Mouse (Mus musculus): Measurements from ENCODE around the gene Plekhh3. TPM values are rescaled to one million over a fixed set of nuclear protein-coding genes. Genes with fewer than 3 reads are reported as not detected.

The Plekhh3 gene
- polyA plus RNA-seq, 3 experiments from 2014 or later, result not detected

DNA sequence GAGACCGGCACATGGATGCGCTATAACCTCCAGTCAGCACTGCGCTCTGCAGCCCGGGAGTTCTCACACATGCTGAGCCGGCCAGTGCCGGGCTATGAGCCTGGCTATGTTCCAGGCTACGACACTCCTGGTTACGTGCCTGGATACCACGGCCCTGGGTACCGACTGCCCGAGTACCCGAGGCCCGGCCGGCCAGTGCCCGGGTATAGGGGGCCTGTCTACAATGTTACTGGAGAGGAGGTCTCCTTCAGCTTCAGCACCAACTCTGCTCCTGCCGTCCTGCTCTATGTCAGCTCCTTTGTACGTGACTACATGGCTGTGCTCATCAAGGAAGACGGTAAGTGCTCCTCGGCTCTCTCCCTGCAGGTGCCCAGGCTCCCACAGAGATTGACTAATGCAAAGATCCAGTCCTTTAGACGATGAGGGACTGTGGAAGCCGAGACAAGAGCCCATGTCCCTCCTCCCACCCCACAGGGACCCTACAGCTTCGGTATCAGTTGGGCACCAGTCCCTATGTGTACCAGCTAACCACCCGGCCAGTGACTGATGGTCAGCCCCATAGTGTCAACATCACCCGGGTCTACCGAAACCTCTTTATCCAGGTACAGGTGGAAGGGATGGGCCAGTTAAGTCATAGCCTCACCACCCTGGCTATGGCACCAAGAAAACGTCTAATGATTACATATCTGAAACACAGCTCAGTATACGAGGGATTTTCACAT is 15.5 kb upstream of the Plekhh3 start:
- ATAC-seq, result no peak

DNA sequence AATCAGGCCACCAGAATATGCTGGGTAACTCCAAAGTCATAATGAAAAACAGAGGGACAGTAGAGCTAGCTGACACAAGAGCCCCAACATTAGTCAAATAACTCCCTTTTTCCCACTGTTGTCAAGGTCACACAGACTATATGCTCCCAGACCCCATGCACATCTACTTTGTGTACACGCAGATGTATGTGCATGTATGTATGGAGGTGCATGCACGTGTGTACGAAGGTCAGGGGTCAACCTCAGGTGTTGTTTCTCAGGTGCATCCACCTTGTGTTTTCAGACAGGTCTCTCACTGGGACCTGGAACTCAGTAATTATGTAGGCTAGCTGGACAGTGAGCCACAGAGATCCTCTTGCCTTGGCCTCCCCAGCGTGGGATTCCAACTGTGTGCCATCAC is 14.3 kb upstream of the Plekhh3 start:
- no peak for ATAC-seq

DNA sequence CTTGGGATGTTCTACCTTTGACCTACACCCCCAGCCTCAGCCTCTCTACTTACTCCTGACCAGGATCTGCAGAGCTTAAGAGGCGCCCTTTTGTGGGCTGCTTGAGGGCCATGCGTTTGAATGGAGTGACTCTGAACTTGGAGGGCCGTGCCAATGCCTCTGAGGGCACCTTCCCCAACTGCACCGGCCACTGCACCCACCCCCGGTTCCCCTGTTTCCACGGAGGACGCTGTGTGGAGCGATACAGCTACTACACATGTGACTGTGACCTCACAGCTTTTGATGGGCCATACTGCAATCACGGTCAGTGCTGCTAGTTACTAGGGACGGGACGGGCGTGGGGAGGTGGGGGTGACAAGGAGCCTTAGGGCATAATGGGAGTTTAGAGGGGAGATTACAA is 13.8 kb upstream of the Plekhh3 start:
- ATAC-seq, result no peak

DNA sequence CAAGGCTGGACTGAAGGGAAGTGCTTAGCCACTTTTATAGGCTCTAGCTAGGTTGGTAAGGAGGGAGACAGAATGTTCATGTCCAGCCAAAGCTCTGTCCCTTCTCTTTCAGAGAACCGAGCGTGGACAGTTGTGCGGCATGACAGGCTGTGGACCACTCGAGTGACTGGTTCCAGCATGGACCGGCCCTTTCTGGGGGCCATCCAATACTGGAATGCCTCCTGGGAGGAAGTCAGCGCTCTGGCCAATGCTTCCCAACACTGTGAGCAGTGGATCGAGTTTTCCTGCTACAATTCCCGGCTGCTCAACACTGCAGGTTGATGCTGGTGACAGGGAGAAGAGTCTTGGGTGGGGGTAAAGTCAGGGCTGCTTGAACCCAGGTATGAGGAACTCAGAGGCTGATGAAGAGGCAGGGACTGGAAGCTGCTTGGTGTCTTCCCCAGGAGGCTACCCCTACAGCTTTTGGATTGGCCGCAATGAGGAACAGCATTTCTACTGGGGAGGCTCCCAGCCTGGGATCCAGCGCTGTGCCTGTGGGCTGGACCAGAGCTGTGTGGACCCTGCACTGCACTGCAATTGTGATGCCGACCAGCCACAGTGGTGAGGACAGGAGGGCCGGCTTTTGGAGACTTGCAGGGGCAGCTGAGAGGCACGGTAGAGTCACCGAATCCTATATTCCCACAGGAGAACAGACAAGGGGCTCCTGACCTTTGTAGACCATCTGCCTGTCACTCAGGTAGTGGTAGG is 11.8 kb upstream of the Plekhh3 start:
- ATAC-seq, result no peak

DNA sequence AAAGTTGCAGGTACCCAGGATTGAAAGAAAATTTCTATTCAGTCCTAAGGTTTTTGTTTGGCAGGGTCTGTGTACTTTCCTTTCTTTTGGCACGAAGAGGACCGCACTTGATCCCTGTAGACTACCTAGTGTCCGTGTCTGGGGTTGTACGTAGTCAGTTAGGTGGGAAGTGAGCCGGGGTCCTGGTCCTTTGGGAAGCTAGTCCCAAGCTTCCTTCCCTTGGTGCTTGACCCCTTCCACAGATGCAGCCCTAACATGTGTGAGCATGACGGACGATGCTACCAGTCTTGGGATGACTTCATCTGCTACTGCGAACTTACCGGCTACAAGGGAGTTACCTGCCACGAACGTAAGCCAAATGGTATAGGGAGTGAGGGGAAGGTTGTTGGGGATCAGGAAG is 10.8 kb upstream of the Plekhh3 start:
- no peak for ATAC-seq

DNA sequence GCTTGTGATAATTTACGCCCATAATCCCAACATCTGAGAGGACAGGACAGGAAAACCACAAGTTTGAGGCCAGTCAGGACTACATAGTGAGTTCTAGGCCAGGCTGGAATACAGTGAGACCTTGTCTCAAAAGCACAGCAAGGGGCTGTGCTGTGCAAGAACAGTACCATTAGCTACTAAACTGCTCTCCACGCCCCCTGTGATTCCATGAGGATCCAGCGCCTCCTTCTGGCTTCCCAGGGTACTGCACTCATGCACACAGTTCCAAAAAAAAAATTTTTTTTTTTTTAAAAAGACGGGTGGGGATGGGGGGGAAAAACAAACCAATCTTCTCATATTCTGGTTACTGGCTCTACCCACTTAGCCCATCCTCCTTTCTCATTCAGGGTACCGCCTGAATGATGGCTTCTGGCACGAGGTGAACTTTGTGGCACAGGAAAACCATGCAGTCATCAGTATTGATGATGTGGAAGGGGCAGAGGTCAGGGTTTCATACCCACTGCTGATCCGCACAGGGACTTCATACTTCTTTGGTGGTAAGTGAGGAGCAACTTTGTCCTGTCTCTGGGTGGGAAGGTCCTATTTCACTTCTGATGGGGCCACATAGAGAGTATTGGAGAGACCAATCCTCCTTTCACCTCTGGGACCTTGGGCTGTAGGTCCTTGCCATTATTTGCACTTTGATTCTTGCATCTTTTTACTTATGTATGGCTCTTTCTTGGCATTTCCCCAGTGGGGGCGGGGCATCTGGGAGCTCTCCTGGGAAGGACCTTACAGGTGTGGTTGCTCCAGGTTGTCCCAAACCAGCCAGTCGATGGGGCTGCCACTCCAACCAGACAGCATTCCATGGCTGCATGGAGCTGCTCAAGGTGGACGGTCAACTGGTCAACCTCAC is 9.9 kb upstream of the Plekhh3 start:
- ATAC-seq, result no peak

DNA sequence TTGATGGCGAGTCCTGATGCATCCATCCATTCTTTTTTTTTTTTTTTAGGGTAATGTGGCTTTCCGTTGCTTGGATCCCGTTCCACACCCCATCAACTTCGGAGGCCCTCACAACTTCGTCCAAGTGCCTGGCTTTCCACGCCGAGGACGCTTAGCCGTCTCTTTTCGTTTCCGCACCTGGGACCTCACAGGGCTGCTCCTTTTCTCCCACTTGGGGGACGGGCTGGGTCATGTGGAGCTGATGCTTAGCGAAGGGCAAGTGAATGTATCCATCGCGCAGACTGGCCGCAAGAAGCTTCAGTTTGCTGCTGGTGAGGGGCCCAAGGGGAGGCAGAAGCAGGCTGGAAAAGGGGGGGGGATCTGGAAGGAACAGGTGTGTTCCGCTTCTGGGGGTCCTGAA is 9.1 kb upstream of the Plekhh3 start:
- ATAC-seq, result no peak

DNA sequence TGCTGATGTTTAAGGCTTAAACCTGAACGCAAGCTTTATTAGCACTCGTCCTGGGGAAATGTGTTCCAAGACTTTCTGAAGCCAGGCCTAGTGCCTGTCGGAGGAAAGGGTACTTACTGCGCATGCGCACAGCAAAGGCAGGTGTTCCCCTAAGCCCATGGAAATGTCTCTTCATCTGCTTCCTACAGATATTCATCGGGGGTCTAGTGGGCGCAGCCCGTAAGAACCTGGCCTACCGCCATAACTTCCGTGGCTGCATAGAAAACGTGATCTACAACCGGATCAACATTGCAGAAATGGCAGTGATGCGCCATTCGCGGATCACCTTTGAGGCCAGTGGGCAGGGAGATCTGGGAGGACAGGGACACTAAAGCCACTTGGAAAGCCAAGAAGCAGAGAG is 8.2 kb upstream of the Plekhh3 start:
- ATAC-seq, result no peak

DNA sequence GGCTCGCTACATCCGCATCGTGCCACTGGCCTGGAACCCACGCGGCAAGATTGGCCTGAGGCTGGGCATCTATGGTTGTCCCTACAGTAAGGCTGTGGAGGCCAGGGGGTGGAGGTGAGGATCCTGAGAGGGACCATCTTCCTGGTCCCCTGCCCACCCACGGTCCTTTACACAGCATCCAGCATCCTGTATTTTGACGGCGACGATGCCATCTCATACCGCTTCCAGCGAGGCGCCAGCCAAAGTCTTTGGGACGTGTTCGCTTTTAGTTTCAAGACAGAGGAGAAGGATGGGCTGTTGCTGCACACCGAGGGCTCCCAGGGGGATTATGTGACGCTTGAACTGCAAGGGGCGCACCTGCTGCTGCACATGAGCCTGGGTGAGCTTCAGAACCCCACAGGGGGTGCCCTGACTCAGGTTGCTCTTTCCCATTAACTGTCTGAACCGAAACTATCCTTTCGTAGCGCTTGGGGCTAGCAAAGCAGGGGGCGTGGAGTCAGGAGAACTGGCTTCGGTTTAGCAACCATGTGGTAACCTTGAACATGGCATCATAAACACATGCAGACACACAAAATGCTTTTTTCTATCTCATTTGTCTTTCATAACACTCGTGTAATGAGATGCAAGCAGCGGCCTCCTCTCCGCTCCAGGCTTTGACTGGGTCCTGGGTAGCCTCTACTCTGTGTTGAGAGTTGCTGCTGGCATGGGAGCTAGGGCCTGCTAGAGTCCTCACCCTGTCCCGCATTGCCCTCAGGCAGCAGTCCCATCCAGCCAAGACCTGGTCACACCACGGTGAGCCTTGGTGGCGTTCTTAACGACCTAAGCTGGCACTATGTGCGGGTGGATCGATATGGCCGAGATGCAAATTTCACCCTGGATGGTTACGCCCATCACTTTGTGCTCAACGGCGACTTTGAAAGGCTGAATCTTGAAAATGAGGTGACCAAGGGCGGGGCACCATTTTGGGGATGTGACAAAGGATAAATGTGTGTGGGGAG is 7.2 kb upstream of the Plekhh3 start:
- ATAC-seq, result no peak

DNA sequence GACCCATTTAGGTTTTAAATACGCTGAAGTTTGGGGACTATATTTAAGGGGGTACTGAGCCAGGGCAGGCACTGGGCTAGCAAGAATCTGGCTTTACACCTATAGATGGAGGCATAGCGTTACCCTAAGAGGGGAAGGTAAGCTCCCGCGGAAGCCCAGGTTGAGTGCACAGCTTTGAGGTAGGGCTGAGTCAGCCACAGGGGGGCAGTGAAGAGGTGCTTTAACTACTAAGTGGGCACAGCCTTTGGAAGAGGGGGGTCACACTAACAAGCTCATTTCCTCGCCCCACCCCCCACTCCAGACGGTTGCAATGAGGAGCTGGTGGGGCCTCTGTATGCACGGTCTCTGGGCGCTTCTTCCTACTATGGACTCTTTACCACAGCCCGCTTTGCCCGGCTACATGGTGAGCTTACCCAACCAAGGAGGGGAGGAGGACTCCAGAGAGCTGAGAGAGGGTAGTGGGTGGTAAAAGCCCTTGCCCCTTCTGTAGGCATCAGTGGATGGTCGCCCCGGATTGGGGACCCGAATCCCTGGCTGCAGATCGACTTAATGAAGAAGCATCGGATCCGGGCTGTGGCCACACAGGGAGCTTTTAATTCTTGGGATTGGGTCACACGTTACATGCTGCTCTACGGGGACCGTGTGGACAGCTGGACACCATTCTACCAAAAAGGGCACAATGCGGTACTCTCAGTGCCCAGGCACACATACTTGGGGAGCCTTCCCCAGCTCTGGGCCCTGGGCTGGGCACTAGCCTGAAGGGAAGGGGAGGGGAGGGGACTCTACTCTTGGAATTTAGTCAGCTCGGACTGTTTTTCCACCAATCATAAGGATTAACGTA is 6.0 kb upstream of the Plekhh3 start:
- ATAC-seq, result no peak

DNA sequence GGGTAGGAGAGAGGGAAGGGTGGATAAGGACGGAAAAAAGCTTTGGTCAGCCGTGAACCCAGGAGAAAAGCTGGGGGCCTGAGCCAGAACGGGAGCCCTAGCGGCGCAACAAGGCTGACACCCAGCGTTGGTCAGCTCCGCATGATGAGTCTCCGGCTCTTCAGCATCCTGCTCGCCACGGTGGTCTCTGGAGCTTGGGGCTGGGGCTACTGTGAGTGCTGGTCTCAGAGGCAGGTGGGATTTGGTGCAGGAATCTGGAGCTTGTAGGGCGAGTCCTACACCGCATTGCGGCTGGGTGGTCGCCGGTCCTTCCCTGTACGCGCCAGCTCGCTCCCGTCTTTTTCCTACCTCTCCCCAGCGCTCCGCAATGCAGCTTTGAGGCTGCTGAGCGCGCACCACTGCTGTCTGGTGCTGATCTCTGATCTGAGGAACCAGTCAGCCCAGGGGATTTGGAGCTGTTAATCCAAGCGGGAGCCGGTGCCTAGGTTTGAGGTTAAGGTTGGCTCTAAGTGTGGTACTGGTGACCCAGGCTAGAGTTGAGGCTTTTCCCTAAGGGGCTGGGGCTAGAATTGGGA is 5.1 kb upstream of the Plekhh3 start:
- no peak for ATAC-seq

DNA sequence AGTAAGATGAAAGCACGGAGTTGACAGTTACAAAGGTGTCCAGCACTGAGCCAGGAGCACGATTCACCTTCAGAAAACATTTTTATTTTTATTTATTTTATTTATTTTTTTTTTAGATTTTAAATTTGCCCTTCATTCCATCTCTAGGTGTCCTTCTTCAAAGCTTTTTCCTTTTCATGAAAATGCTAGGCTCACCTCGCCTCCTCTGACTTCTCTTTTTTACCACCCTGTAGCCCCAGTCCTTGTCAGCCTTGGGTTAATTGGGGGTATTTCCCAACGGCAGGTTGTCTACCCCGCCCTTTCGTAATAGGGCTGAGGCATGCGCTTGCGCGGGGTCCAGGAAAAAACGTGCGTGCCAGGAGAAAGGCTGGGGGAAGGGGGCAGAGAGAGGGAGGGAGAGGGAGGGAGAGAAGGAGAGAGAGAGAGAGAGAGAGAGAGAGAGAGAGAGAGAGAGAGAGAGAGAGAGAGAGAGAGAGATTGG is 4.5 kb upstream of the Plekhh3 start:
- ATAC-seq, result no peak

DNA sequence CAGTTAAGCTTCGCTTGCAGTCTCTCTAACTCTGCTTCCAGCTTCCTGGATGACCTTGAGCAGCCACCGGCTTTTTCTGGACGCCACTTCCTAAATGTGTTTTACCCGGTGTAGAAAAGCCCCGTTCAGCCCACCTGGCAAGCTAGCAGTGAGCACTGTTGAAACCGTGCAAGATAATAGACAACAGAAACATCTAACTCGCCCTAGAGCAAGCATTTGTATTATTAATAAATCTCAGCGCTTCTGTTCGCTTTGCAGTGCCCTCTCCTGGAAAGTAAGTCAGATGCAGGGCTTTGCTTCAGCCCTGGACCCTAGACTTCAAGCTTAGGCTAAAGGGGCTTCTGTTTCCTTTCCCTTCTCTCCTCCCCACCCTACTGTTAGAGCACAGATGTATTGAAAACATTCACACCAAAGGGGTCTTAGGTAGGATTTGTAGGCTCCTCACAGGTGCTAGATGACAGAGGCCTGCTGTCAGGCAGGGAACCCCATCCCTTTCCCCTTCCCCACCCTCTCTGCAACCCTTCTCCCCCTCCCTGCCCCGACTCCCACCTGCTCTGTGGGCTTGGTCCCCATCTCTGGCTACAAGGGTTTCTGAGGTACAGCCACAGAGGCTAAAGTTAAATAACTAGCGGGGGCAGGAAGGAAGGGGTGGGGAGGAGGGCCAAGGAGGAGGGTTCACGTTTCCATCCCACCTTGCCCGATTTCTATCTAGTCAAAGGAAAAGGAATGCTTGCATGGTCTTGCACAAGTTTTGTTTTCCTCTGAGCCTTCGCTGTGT is 3.9 kb upstream of the Plekhh3 start, which contains the start of gene Ccr10:
TSS of gene Ccr10 (minus strand) at position 593 of the 778 bp plus-strand sequence.
- ATAC-seq, result no peak

DNA sequence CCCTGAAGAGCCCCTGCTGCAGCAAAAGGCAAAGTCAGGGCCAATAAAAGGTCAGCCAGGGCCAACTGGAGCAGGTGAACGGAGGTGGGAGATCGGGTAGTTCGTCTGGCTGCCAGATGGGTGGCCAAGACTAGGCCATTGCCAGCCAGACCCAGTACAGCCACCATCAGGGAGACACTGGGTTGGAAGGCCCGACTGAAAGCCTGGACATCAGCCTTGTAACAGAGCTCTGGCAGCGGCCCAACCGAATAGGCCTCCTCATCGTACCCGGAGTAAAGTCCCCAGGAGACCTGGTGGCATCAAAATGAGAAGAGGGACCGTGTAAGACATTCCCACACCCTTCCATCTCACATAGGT is 3.2 kb upstream of the Plekhh3 start:
- ATAC-seq, result no peak

DNA sequence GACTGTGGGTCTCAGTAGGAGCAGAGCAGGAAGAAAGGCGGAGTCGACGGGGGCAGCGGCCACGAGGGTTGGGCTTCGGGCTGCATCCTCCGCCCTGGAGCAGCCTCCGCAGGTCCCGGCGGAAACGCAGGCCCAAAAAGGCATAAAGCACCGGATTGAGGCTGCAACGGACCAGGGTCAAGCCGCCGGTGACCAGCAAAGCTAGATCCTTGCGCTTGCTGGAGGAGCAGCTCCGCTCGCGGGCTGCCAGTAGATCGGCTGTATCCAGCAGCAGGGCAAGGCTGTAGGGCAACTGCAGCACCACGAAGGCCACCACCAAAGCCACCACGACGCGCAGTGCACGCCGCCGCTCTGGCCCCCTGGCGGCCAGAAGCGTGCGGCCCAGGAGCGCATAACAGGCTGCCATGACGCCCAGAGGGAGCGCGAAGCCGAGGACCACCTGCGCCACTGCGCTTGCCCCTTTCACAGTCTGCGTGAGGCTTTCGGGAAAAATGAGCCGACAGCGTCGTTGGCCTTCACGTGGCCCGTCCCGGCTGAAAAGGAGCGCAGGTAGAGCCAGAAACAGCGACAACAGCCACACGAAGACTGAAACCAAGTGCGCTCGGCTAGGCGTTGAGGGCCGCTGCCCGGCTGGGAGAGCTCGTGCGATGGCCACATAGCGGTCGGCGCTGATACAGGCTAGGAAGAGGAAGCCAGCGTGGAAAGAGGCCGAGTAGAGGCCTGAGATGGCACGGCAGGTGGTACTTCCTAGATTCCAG is 2.7 kb upstream of the Plekhh3 start:
- peak; percentile 84 for ATAC-seq

DNA sequence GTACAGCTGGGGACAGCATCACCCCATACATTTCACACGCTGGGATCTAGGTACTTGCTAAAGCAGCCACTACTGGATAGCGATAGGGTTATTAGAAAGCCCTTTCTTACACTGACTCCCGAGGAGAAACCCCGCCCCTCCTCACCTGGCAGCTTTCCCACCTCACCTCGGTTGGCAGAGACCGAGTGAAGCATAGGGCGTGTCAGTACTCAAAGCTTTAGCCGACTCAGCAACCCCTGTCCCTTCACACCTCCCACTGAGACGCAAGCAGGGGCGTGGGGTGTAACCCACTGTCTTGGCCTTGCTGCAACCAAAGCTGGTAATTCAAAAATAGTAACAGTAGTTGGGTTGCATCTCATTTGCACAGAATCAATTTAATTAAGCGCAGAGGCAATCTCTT is 2.0 kb upstream of the Plekhh3 start:
- no peak for ATAC-seq

DNA sequence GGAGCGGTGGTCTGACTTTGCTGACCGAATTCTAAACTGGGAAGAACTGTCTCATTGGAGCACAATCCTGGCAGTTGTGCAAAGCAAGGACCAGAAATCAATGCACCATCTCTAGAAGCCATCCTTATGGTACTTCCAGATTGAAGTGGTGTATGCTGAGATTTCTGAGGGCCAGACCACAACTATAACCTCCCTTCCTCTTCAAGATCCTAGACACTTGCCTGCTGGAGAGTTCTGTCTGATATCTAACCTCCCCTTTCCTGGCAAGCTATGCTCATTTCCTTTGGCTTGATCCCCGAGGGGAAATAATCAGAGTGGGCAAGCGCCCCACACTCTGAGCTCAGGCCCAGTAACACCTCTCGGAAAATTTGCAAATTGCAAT is 1.3 kb upstream of the Plekhh3 start:
- ATAC-seq, result no peak

DNA sequence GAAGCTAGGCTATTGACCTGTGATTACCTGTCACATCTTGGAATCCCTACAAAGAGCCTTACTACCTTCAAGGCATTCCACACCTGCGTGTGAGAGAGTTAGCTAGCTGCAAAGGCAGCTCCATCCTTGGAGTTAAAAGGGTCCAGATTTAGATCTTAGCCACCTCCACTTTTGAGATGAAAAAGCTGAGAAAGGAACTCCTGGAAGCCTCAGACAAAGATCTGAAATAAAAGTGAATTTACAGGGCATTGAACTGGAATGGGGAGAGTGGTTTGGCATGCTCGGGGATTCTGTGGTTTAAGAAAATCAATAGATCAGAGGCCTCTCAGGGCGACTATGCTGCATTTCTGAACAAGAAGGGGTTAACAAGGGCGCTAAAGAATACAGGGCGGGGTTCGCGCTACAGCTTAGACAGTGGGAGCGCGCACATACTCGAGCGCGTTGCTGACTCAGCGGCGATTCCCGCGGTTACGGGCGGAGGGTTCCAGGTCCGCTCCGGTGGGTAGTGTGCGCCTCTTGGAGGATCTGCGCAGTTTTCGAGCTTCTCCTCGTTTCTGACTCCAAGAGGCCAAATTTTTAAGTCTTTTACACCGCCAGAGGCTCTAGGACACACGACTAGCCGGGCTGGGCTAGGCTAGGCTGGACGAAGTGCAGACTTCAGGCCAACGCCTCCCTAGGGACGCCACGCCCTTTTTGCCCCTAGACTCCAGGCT is 726 bp upstream of the Plekhh3 start:
- no peak for ATAC-seq

Data from inflammation-experienced regulatory T-cells, adult 6 months (primary cell).